Mouse (Mus musculus): ENCODE results near the gene Rabgap1l. TPM values are rescaled to one million over a fixed set of nuclear protein-coding genes. Genes with fewer than 3 reads are reported as not detected.

Gene Rabgap1l
- polyA plus RNA-seq, 1 experiment = 13.8 TPM

GRCm38 (mm10) chr1:160378367-160378766, 414.6 kb downstream of the Rabgap1l start:
- H3K4me3 ChIP-seq (ENCODE audit: extremely low read depth, insufficient read depth, insufficient read length) = no peak overlapping the region
- no peaks in the 10 kb centered on the region for H3K27me3 ChIP-seq (ENCODE audit: control insufficient read depth, insufficient read depth, low read length)
- 97% methylated on average over 1 of the region's 1 CpGs for WGBS
- H3K27ac ChIP-seq (ENCODE audit: insufficient read depth, low read length) = no peak overlapping the region
- no peaks in the 10 kb centered on the region for H3K4me1 ChIP-seq (ENCODE audit: control insufficient read depth, insufficient read depth, insufficient read length)
- H3K36me3 ChIP-seq (ENCODE audit: control insufficient read depth, insufficient read depth, low read length) = no peaks in the 10 kb centered on the region
- no peak for TF ChIP-seq POLR2A (IDR thresholded peaks at IDR 0.05; ENCODE audit: low read depth, low read length)
- no peak for TF ChIP-seq CTCF (IDR thresholded peaks at IDR 0.05; ENCODE audit: extremely low read depth, insufficient read depth, insufficient read length, insufficient replicate concordance)
- no peak for DNase-seq (ENCODE audit: low read depth in 1 of 2, low spot score in 2 of 2)

- WGBS = 65% methylated on average over 10 of the region's 10 CpGs
- Histone ChIP-seq H3K27me3 (ENCODE audit: control insufficient read depth, insufficient read depth, low read length) (no peaks in the 10 kb centered on the region), H3K4me1 (ENCODE audit: control insufficient read depth, insufficient read depth, insufficient read length) (no peaks in the 10 kb centered on the region), H3K27ac (ENCODE audit: insufficient read depth, low read length) (no peak overlapping the region), H3K36me3 (ENCODE audit: control insufficient read depth, insufficient read depth, low read length) (no peaks in the 10 kb centered on the region), H3K4me3 (ENCODE audit: extremely low read depth, insufficient read depth, insufficient read length) (no peak overlapping the region)
- DNase-seq (ENCODE audit: low read depth in 1 of 2, low spot score in 2 of 2) = peak in 1 of 2 experiments; percentile 20
- TF ChIP-seq CTCF (IDR thresholded peaks at IDR 0.05; ENCODE audit: extremely low read depth, insufficient read depth, insufficient read length, insufficient replicate concordance) (peak; percentile 58; the same call in 1 of the 2 replicates), POLR2A (IDR thresholded peaks at IDR 0.05; ENCODE audit: low read depth, low read length) (no peak)
Observed at GRCm38 (mm10) chr1:160377337-160378336, 415.4 kb downstream of the Rabgap1l start.

GRCm38 (mm10) chr1:160374490-160374889, 418.5 kb downstream of the Rabgap1l start:
- H3K27me3 ChIP-seq (ENCODE audit: control insufficient read depth, insufficient read depth, low read length) = no peaks in the 10 kb centered on the region
- DNase-seq (ENCODE audit: low read depth in 1 of 2, low spot score in 2 of 2) = no peak
- no peak overlapping the region for H3K27ac ChIP-seq (ENCODE audit: insufficient read depth, low read length)
- TF ChIP-seq CTCF (IDR thresholded peaks at IDR 0.05; ENCODE audit: extremely low read depth, insufficient read depth, insufficient read length, insufficient replicate concordance) (no peak), POLR2A (IDR thresholded peaks at IDR 0.05; ENCODE audit: low read depth, low read length) (no peak)
- H3K36me3 ChIP-seq (ENCODE audit: control insufficient read depth, insufficient read depth, low read length) = no peaks in the 10 kb centered on the region
- no peaks in the 10 kb centered on the region for H3K4me1 ChIP-seq (ENCODE audit: control insufficient read depth, insufficient read depth, insufficient read length)
- no peak overlapping the region for H3K4me3 ChIP-seq (ENCODE audit: extremely low read depth, insufficient read depth, insufficient read length)

- Histone ChIP-seq H3K36me3 (ENCODE audit: control insufficient read depth, insufficient read depth, low read length) (no peaks in the 10 kb centered on the region), H3K27me3 (ENCODE audit: control insufficient read depth, insufficient read depth, low read length) (no peaks in the 10 kb centered on the region), H3K27ac (ENCODE audit: insufficient read depth, low read length) (no peak overlapping the region), H3K4me1 (ENCODE audit: control insufficient read depth, insufficient read depth, insufficient read length) (no peaks in the 10 kb centered on the region), H3K4me3 (ENCODE audit: extremely low read depth, insufficient read depth, insufficient read length) (no peak overlapping the region)
- WGBS = 92% methylated on average over 7 of the region's 7 CpGs
- no peak for DNase-seq (ENCODE audit: low read depth in 1 of 2, low spot score in 2 of 2)
- TF ChIP-seq CTCF (IDR thresholded peaks at IDR 0.05; ENCODE audit: extremely low read depth, insufficient read depth, insufficient read length, insufficient replicate concordance) = no peak
- no peak for TF ChIP-seq POLR2A (IDR thresholded peaks at IDR 0.05; ENCODE audit: low read depth, low read length)
Observed at GRCm38 (mm10) chr1:160373306-160373705, 419.7 kb downstream of the Rabgap1l start.

- TF ChIP-seq CTCF (IDR thresholded peaks at IDR 0.05; ENCODE audit: extremely low read depth, insufficient read depth, insufficient read length, insufficient replicate concordance) (no peak), POLR2A (IDR thresholded peaks at IDR 0.05; ENCODE audit: low read depth, low read length) (no peak)
- Histone ChIP-seq H3K27ac (ENCODE audit: insufficient read depth, low read length) (no peak overlapping the region), H3K4me1 (ENCODE audit: control insufficient read depth, insufficient read depth, insufficient read length) (no peaks in the 10 kb centered on the region), H3K27me3 (ENCODE audit: control insufficient read depth, insufficient read depth, low read length) (no peaks in the 10 kb centered on the region), H3K4me3 (ENCODE audit: extremely low read depth, insufficient read depth, insufficient read length) (no peak overlapping the region), H3K36me3 (ENCODE audit: control insufficient read depth, insufficient read depth, low read length) (no peaks in the 10 kb centered on the region)
- no peak for DNase-seq (ENCODE audit: low read depth in 1 of 2, low spot score in 2 of 2)
Observed at GRCm38 (mm10) chr1:160371696-160372095, 421.3 kb downstream of the Rabgap1l start.

GRCm38 (mm10) chr1:160370552-160370951, 422.5 kb downstream of the Rabgap1l start:
- H3K27me3 ChIP-seq (ENCODE audit: control insufficient read depth, insufficient read depth, low read length) = no peaks in the 10 kb centered on the region
- no peak for TF ChIP-seq CTCF (IDR thresholded peaks at IDR 0.05; ENCODE audit: extremely low read depth, insufficient read depth, insufficient read length, insufficient replicate concordance)
- TF ChIP-seq POLR2A (IDR thresholded peaks at IDR 0.05; ENCODE audit: low read depth, low read length) = no peak
- DNase-seq (ENCODE audit: low read depth in 1 of 2, low spot score in 2 of 2) = no peak
- WGBS = 11% methylated on average over 1 of the region's 1 CpGs
- H3K27ac ChIP-seq (ENCODE audit: insufficient read depth, low read length) = no peak overlapping the region
- no peaks in the 10 kb centered on the region for H3K36me3 ChIP-seq (ENCODE audit: control insufficient read depth, insufficient read depth, low read length)
- no peak overlapping the region for H3K4me3 ChIP-seq (ENCODE audit: extremely low read depth, insufficient read depth, insufficient read length)
- H3K4me1 ChIP-seq (ENCODE audit: control insufficient read depth, insufficient read depth, insufficient read length) = no peaks in the 10 kb centered on the region

GRCm38 (mm10) chr1:160366615-160367014, 426.4 kb downstream of the Rabgap1l start:
- Histone ChIP-seq H3K4me3 (ENCODE audit: extremely low read depth, insufficient read depth, insufficient read length) (no peak overlapping the region), H3K27ac (ENCODE audit: insufficient read depth, low read length) (no peak overlapping the region), H3K36me3 (ENCODE audit: control insufficient read depth, insufficient read depth, low read length) (no peaks in the 10 kb centered on the region), H3K27me3 (ENCODE audit: control insufficient read depth, insufficient read depth, low read length) (no peaks in the 10 kb centered on the region), H3K4me1 (ENCODE audit: control insufficient read depth, insufficient read depth, insufficient read length) (no peaks in the 10 kb centered on the region)
- no peak for DNase-seq (ENCODE audit: low read depth in 1 of 2, low spot score in 2 of 2)
- WGBS = 81% methylated on average over 3 of the region's 3 CpGs
- no peak for TF ChIP-seq POLR2A (IDR thresholded peaks at IDR 0.05; ENCODE audit: low read depth, low read length)
- no peak for TF ChIP-seq CTCF (IDR thresholded peaks at IDR 0.05; ENCODE audit: extremely low read depth, insufficient read depth, insufficient read length, insufficient replicate concordance)

All from spleen, adult 2 months (tissue).